Mouse (Mus musculus): ENCODE data around the gene Tyms.

DNA sequence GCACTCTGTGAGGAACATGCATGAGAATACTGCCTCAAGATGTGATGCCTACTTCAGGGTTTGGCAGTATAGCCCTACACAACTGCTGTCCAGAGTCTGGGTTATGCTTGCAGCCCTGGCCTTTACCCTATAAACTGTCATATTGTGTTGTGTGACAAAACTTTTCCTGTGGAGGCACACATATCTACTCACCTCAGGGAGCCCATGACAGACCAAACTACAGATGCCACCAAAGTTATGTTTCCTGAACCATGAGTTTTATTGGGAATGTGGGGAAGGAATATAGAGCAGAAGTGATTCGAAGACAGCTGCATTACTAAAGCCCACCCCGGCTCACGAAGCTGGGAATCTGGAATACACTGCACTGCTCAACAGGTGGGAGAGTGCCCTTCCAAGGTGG lies 29.9 kb upstream of the Tyms start:
- TF ChIP-seq POLR2A (IDR thresholded peaks at IDR 0.05; ENCODE audit: low read depth, low read length) (no peak), CTCF (IDR thresholded peaks at IDR 0.05; ENCODE audit: borderline replicate concordance, insufficient read depth, low read length) (no peak)
